ENCODE assay signal across 8 mouse cellular contexts in the genomic region with DNA sequence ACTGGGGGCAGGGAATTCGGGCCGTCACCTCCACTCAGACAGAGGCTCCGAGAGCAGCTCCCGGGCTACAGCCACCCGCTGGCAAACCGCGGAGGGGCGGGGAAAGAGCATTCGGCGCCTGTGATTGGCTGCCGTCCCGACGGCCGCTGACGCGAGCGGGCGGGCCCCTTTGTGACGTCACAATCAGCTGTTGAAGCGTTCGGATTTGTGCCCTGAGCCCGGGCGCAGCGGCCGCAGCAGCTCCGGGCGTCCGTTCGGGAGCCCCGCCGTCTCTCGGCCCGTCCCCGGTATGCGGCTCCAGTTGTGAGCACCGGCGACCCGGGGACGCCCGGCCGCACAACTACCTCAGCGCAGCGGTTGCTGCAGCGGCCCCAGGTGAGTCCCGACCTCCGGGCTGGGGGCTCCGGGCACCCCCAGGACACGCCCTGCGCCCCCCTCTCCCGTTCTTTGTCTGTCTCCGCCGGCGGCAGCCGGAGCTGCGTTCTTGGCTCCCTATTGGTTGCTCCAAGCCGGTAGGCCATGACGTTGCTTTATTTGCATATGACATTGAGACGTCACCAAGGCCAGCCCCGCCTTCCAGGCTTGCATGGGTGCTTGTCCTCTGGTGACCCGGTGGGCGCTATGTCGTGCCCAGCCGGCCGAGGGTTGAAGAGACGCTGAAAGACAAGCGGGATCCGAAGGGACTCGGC. TPM values are rescaled to one million over a fixed set of nuclear protein-coding genes. Genes with fewer than 3 reads are reported as not detected.
A peak's percentile ranks its signal among the peaks of the same experiment; 100 is the strongest.
DNase-seq lines count a peak whose midpoint lies in the region; ATAC-seq and TF ChIP-seq lines count a peak whose summit lies in the region.

No protein-coding gene starts in this region.

- no peaks in the 10 kb centered on the region for H3K9me3 ChIP-seq in hindbrain, postnatal 0 days (ENCODE audit: low read length)

- H3K4me3 ChIP-seq in hindbrain, postnatal 0 days (ENCODE audit: low read length) = peak overlapping the region; percentile 87
- peak overlapping the region; percentile 82 for H3K4me3 ChIP-seq in left cerebral cortex, adult 2 months

- peaks cover 19% of the 10 kb centered on the region for H3K4me1 ChIP-seq in hindbrain, postnatal 0 days (ENCODE audit: insufficient read depth, low read length)

- no peaks in the 10 kb centered on the region for H3K27me3 ChIP-seq in hindbrain, postnatal 0 days (ENCODE audit: insufficient read depth, low read length)

- peak; percentile 96 for DNase-seq in T-cell, adult 2 months (ENCODE audit: low spot score)
- DNase-seq in cerebellum, postnatal 36 days = peak; percentile 98 to 99
- peak; percentile 99 for DNase-seq in gastrocnemius, adult 18-20 months (ENCODE audit: low spot score)
- DNase-seq in hindbrain, postnatal 0 days (ENCODE audit: low spot score) = peak; percentile 98
- peak; percentile 98 for DNase-seq in left cerebral cortex, adult 2 months (ENCODE audit: extremely low spot score in 1 of 2, low spot score in 2 of 2)
- DNase-seq in right cerebral cortex, adult 2 months (ENCODE audit: low spot score in 2 of 2) = peak; percentile 97 to 98
- DNase-seq in urinary bladder, postnatal 14 days (ENCODE audit: low spot score) = peak; percentile 98

- H3K36me3 ChIP-seq in hindbrain, postnatal 0 days (ENCODE audit: insufficient read depth, low read length) = peaks cover 11% of the 10 kb centered on the region

- TF ChIP-seq CTCF in hindbrain, postnatal 0 days (IDR thresholded peaks at IDR 0.05; ENCODE audit: low read depth) = no peak
- TF ChIP-seq CTCF in left cerebral cortex, adult 2 months (IDR thresholded peaks at IDR 0.05) = no peak

- peak overlapping the region; percentile 93 for H3K4me2 ChIP-seq in hindbrain, postnatal 0 days (ENCODE audit: low read depth, low read length)

- intact Hi-C loops in left cerebral cortex, adult 2 months (cut with DNase I) = loop anchor here (1.0 to 5.0 kb wide), 3 partner anchors 24 to 144 kb away; partner anchors contain the start of genes Dynlrb1, Map1lc3a and Pigu

- WGBS in hindbrain, postnatal 0 days = under 1% methylated on average over 56 of the region's 68 CpGs

- H3K27ac ChIP-seq in hindbrain, postnatal 0 days = peak overlapping the region; percentile 100
- H3K27ac ChIP-seq in left cerebral cortex, adult 2 months = peak overlapping the region; percentile 100

- H3K9ac ChIP-seq in hindbrain, postnatal 0 days (replicated peaks; ENCODE audit: low read length) = peak overlapping the region; percentile 97

- ATAC-seq in hindbrain, postnatal 0 days = peak; percentile 93
- ATAC-seq in megakaryocyte, adult 5-6 weeks (ENCODE audit: poor library complexity, severe bottlenecking) = peak; percentile 83

RNA-seq across cellular contexts. Expression of gene Trp53inp2, which starts 0.9 kb away (rescaled TPM):
- total RNA-seq in gastrocnemius, adult 18-20 months (2021) = 100 to 1,000 TPM; 307 to 321 TPM
- total RNA-seq in hindbrain, postnatal 0 days (2014; rRNA removed) = 120 and 141 TPM in 2 replicates
- polyA plus RNA-seq in hindbrain, postnatal 0 days (2015; fragmentation: Nextera tagmentation; extraction: Ambion mirVana) = 54.8 and 61.3 TPM in 2 replicates
- total RNA-seq in left cerebral cortex, adult 2 months (2021) = 100 to 1,000 TPM; 135 to 147 TPM
- total RNA-seq in megakaryocyte, adult 5-6 weeks (2015) = 30.5 and 31.0 TPM in 2 replicates
- 18.8 and 29.5 TPM in 2 replicates for total RNA-seq in megakaryocyte, adult 5-6 weeks (2017)

RNA-seq across cellular contexts. Expression of gene Pigu, which starts 24.6 kb away (rescaled TPM):
- total RNA-seq in gastrocnemius, adult 18-20 months (2021) = 10 to 100 TPM; 22.4 to 25.1 TPM
- 42.7 and 49.7 TPM in 2 replicates for total RNA-seq in hindbrain, postnatal 0 days (2014; rRNA removed)
- polyA plus RNA-seq in hindbrain, postnatal 0 days (2015; fragmentation: Nextera tagmentation; extraction: Ambion mirVana) = 53.3 and 53.5 TPM in 2 replicates
- 10 to 100 TPM; 27.2 to 28.4 TPM for total RNA-seq in left cerebral cortex, adult 2 months (2021)
- 33.3 and 41.5 TPM in 2 replicates for total RNA-seq in megakaryocyte, adult 5-6 weeks (2015)
- total RNA-seq in megakaryocyte, adult 5-6 weeks (2017) = 23.7 and 24.4 TPM in 2 replicates

Comparison
In these comparisons a context has a peak if more than half of its experiments do, and no peak if none do; other contexts are left out.
1. Peak in every context shown above with its lines: DNase-seq, ATAC-seq, H3K4me3 ChIP-seq and H3K27ac ChIP-seq.